ENCODE assay signal across 14 mouse cellular contexts in the genomic region with DNA sequence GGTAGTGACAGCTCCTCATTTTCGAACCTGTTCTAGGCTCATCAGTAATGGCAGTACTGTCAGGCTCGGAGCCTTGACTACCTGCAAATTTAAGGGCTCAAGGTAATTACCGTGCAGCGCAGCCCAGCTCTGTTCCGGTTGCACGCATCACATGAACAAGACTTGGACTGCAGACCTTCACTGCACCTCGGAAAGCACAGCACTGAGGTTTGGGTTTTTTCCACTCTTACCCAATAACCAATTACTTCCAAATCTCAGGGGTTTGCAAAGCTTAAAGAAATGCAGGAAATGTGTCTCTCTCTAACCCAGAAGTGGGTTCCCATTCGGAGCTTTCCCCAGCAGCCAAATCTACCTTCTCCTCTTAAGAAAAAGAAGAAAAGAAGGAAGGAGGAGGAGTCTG.
"Had no signal": no experiment of that assay in that cellular context is flagged by ENCODE, and none has a peak within 500 bp of the region (broad histone marks: within the 10 kb centered on the region; RNA-seq: fewer than 3 reads in every experiment).

No protein-coding gene starts in this region.

- DNase-seq: liver; liver, embryonic 13.5 days; liver, postnatal 0 days; lung, postnatal 14 days; right cerebral cortex, adult 18-20 months; right cerebral cortex, postnatal 25 days; thymus, postnatal 4 days had no signal

- H3K9ac ChIP-seq: limb, embryonic 12.5 days; liver, embryonic 13.5 days; liver, postnatal 0 days; lung, embryonic 15.5 days; midbrain, embryonic 12.5 days had no signal

- H3K27me3 ChIP-seq: lung, embryonic 15.5 days had no signal

- H3K36me3 ChIP-seq: limb, embryonic 12.5 days; liver, embryonic 13.5 days; lung, embryonic 15.5 days; midbrain, embryonic 12.5 days had no signal

- ATAC-seq: liver, postnatal 0 days had no signal

- H3K9me3 ChIP-seq: limb, embryonic 12.5 days; liver, embryonic 13.5 days; lung, embryonic 15.5 days; midbrain, embryonic 12.5 days had no signal

- H3K4me3 ChIP-seq: layer of hippocampus, adult 2 months; limb, embryonic 12.5 days; liver, embryonic 13.5 days; lung, embryonic 15.5 days; megakaryocyte, embryonic 14.5 days; midbrain, embryonic 12.5 days had no signal

- H3K27ac ChIP-seq: layer of hippocampus, adult 2 months; limb, embryonic 12.5 days; liver, embryonic 13.5 days; lung, embryonic 15.5 days; macrophage; midbrain, embryonic 12.5 days; stomach, postnatal 0 days had no signal

- H3K4me2 ChIP-seq: limb, embryonic 12.5 days; liver, embryonic 13.5 days; lung, embryonic 15.5 days; midbrain, embryonic 12.5 days had no signal
